Mouse (Mus musculus): ENCODE measurements around the gene Nudt22. TPM values are rescaled to one million over a fixed set of nuclear protein-coding genes. Genes with fewer than 3 reads are reported as not detected.

Nudt22 gene
- polyA plus RNA-seq, 1 experiment from 2014 or later, result 21.1 TPM

DNA sequence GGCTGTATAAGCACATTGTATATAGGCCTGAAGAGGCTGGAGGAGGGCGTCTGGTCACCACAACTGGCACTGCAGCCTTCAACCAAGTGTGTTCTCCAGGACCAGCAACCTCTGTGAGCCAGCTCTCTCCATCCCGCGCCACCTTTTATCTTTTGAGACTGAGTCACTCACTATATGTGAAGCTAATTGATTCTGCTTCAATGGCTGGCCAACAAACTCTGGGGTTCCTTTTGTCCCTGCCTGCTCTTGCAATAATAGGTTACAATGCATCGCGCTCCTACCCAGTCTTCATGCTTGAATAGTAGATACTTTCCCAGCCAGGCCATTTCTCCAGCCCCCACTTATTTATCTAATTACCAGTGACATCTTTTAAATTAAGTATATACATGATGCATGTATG lies 12.3 kb downstream of the Nudt22 start:
- H3K27me3 ChIP-seq (replicated peaks), result no peaks in the 10 kb centered on the region
- H3K9me3 ChIP-seq, result no peaks in the 10 kb centered on the region
- 92% methylated on average over 5 of the region's 5 CpGs for WGBS
- no peak overlapping the region for H3K4me2 ChIP-seq
- H3K4me1 ChIP-seq, result peaks cover 26% of the 10 kb centered on the region
- H3K4me3 ChIP-seq (replicated peaks), result no peak overlapping the region
- no peak for ATAC-seq (ENCODE audit: insufficient read depth, low FRiP score, low read depth)
- no peak overlapping the region for H3K27ac ChIP-seq
- H3K9ac ChIP-seq, result no peak overlapping the region
- H3K36me3 ChIP-seq, result peaks cover 16% of the 10 kb centered on the region; the same call in 1 of the 2 replicates

DNA sequence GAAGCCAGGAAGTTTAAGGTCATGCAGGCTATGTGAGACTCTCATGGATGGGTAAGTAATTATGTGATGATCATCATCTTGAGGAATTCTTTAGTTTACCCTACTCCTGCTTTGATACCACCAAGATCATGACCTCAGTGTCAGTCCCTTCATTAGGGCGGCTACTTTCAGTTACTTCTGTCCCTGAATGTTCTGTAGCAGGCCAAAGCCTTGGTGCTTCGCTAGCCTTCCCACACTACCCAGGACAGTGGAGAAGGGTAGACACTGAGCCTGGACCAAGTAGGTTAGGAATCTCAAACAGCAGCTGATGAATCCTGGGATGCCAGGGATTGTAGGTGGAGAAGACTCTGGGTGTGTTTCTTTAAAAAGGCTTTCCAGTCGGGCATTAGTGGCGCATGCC lies 14.5 kb downstream of the Nudt22 start:
- H3K36me3 ChIP-seq, result peaks cover 22% of the 10 kb centered on the region; the same call in 1 of the 2 replicates
- peak overlapping the region; percentile 95; the same call in 1 of the 2 replicates for H3K27ac ChIP-seq
- no peak for ATAC-seq (ENCODE audit: insufficient read depth, low FRiP score, low read depth)
- H3K9ac ChIP-seq, result no peak overlapping the region
- 89% methylated on average over 4 of the region's 4 CpGs for WGBS
- H3K4me2 ChIP-seq, result peak overlapping the region; percentile 89
- H3K27me3 ChIP-seq (replicated peaks), result no peaks in the 10 kb centered on the region
- H3K4me1 ChIP-seq, result peaks cover 38% of the 10 kb centered on the region
- H3K9me3 ChIP-seq, result no peaks in the 10 kb centered on the region
- 0 out of 2 replicates have a peak overlapping the region, but pooled peaks have one; percentile 75 for H3K4me3 ChIP-seq (replicated peaks)

DNA sequence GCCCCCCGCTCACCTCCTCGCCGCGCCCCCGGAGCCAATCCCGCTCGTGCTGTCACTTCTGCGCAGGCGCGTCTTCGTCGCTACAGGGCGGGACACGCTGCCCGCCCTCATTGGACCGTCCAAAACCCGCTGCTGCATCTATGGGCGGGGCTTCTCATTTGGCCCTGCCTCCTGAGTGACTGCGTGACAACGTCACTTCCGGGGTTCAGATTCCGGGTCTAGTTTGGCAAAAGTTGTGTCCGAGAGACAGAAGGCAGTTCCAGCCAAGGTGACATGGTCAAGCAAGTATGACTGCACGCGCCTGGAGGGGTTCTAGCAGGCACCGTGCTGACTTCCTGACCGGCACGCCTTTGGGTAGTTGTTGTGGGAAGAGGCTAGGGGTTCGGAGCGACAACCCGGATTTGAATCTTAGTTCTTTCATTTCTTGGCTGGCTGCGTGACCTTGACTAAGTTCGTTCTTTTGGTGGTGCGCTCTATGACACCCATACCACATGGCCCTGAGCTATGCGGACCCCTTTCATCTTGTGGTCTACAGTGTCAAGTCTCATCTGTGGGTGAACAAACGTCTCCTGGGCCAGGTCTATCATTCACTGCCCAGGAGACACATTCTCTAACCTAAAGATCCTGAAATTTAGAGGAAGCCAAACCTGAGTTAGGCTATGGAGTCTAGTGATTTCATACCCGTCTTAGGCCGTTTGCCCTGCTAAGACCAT lies 15.4 kb downstream of the Nudt22 start, which contains the start of gene Fkbp2:
Fkbp2 (minus strand) TSS at position 121 of the 713 bp plus-strand sequence.
- 1% methylated on average over 38 of the region's 38 CpGs for WGBS
- ATAC-seq (ENCODE audit: insufficient read depth, low FRiP score, low read depth), result peak; percentile 87
- peak within 1 kb of the TSS; percentile 95 for H3K27ac ChIP-seq

DNA sequence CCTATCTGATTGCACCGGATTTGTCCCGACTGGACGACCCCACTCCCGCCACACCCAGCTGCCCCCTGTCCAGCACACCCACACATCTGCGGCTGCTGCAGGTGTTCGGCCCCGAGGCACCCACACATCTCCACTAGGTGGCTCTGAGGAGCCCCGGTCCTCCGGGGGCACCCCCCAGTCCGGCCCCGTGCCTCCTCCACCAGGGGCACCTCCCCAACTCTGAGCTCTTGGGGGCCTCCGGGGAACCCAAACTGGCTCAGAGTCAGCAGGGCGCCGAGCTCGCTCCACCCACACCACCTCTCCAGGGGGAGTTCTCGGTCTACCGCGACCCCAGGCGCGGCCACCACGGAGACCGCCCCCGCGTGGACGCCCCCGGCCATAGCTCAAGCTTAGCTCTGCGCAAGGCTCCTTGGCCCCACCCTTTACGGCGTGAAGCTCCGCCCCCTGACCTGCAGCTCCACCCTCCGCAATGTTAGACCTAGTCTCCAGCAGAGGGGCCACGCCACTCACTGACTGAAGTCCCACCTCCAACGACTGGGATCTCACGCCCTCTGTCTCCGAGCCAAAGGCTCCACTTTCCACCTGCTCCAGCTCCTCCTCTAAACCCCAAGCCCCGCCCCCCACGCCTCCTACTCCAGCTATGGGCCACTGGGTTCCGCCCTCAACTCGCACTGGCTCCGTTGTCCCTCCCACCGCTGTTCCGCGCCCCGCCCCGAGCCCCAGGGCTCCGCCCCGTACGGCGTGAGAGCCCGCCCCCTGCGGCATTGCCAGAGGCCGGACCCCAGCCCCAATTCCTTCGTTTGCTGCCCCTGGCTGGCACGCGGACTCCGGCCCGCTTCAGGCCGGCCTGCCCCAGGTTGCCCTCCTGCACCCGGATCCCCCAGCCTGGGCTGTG lies 16.2 kb downstream of the Nudt22 start:
- ATAC-seq (ENCODE audit: insufficient read depth, low FRiP score, low read depth), result peak; percentile 91
- under 1% methylated on average over 59 of the region's 59 CpGs for WGBS
- peaks cover 20% of the 10 kb centered on the region; the same call in 1 of the 2 replicates for H3K36me3 ChIP-seq
- no peaks in the 10 kb centered on the region for H3K9me3 ChIP-seq
- H3K27me3 ChIP-seq (replicated peaks), result no peaks in the 10 kb centered on the region
- peak overlapping the region; percentile 95 for H3K27ac ChIP-seq
- H3K9ac ChIP-seq, result peak overlapping the region; percentile 66
- peaks cover 39% of the 10 kb centered on the region for H3K4me1 ChIP-seq
- H3K4me2 ChIP-seq, result peak overlapping the region; percentile 89
- H3K4me3 ChIP-seq (replicated peaks), result peak overlapping the region; percentile 75

More for the DNA sequence above, 15.4 kb downstream of the Nudt22 start, which contains the start of gene Fkbp2:
- no peaks in the 10 kb centered on the region for H3K27me3 ChIP-seq (replicated peaks)
- H3K4me3 ChIP-seq (replicated peaks), result peak within 1 kb of the TSS; percentile 75
- H3K4me2 ChIP-seq, result peak within 1 kb of the TSS; percentile 89
- H3K36me3 ChIP-seq, result peaks cover 22% of the 10 kb centered on the region; the same call in 1 of the 2 replicates
- peaks cover 39% of the 10 kb centered on the region for H3K4me1 ChIP-seq
- peak within 1 kb of the TSS; percentile 66 for H3K9ac ChIP-seq
- H3K9me3 ChIP-seq, result no peaks in the 10 kb centered on the region

DNA sequence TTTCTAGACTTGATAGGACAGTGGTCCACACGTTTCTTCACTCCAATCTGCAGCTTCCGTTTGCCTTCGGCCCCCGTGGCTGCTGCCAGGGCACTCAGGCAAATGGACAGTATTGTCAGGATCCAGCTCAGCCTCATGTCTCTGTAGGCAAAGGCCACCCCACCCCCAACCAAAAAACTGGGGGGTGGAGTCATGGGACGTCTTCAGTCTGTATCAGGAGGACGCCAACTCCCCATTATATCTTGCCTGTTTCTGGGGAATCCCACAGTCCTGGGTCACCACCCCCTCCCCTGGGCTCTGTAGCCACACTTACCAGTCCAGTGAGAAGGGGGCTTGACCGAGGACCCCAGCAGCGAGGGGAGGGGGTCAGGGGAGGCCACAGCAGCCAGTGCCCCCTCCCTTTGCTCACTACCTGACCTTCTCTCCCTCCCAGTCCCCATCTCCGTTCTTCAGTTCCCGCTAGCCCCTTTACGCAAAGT lies 16.9 kb downstream of the Nudt22 start:
- H3K9me3 ChIP-seq, result no peaks in the 10 kb centered on the region
- no peaks in the 10 kb centered on the region for H3K27me3 ChIP-seq (replicated peaks)
- WGBS, result 9% methylated on average over 11 of the region's 11 CpGs
- H3K4me3 ChIP-seq (replicated peaks), result peak overlapping the region; percentile 75
- peak overlapping the region; percentile 95 for H3K27ac ChIP-seq
- H3K4me1 ChIP-seq, result peaks cover 39% of the 10 kb centered on the region
- ATAC-seq (ENCODE audit: insufficient read depth, low FRiP score, low read depth), result no peak
- peak overlapping the region; percentile 89 for H3K4me2 ChIP-seq
- peak overlapping the region; percentile 58 for H3K9ac ChIP-seq
- H3K36me3 ChIP-seq, result peaks cover 20% of the 10 kb centered on the region; the same call in 1 of the 2 replicates

DNA sequence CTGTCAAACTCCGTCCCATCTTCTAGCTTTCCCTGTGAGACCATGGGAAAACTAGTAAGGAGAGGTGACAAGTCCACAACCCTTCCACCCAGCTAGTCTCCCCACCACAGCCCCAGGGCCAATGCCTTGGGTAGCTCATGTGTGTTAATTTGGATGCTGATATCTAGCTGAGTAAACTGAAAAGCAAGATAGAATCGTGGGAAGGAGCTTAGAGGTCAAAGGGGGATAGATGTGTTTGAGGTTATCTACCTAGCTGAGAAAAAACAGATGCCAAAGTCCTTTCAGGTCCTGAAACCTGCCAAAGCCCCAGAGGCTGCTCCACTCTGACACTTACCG lies 17.3 kb downstream of the Nudt22 start:
- peaks cover 42% of the 10 kb centered on the region for H3K4me1 ChIP-seq
- H3K9ac ChIP-seq, result 0 out of 2 replicates have a peak overlapping the region, but pooled peaks have one; percentile 1
- no peak for ATAC-seq (ENCODE audit: insufficient read depth, low FRiP score, low read depth)
- H3K27me3 ChIP-seq (replicated peaks), result no peaks in the 10 kb centered on the region
- peaks cover 15% of the 10 kb centered on the region; the same call in 1 of the 2 replicates for H3K36me3 ChIP-seq
- WGBS, result 32% methylated on average over 3 of the region's 3 CpGs
- peak overlapping the region; percentile 89 for H3K4me2 ChIP-seq
- no peaks in the 10 kb centered on the region for H3K9me3 ChIP-seq
- H3K27ac ChIP-seq, result peak overlapping the region; percentile 1; the same call in 1 of the 2 replicates
- peak overlapping the region; percentile 75 for H3K4me3 ChIP-seq (replicated peaks)

DNA sequence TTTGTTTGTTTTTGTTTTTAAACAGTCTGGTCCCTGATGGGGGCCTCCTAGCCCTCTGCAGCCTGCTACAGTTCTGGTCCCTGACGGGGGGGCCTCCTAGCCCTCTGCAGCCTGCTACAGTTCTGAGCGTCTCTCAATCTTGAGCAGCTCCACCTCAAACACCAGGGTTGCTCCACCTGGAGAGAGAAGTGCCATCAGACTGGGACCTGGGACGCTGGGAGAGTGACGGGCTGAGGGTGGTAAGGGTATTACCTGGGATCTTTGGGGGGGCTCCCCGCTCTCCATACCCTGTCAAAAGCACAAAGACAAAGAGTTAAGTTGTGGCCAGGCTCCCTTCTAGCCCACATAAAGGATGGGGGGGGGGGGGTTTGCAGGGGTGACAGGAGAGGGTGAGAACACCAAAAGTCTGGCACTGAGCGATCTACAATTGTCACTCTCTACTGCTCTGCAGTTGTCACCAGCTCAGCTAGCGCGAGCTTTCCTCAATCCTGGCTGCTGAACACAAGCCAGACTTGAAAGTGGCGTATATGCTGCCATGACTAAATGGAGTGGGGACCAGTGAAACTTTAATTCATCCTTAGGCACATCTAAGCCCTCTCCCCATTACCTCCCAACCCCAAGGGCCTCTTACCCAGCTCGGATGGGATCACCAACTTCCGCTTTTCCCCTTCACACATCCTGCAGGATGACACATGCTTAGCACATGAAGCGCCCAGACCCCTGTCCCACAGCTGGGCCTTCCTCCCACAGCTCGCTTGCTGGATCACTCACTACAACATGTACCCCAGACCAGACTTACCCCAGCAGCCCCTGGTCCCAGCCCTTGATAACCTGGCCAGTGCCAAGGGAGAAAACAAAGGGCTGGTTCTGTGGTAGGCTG lies 17.9 kb downstream of the Nudt22 start:
- peak overlapping the region; percentile 1; the same call in 1 of the 2 replicates for H3K27ac ChIP-seq
- H3K9me3 ChIP-seq, result no peaks in the 10 kb centered on the region
- H3K4me2 ChIP-seq, result peak overlapping the region; percentile 89
- 71% methylated on average over 13 of the region's 13 CpGs for WGBS
- ATAC-seq (ENCODE audit: insufficient read depth, low FRiP score, low read depth), result no peak
- H3K9ac ChIP-seq, result 0 out of 2 replicates have a peak overlapping the region, but pooled peaks have one; percentile 1
- peaks cover 11% of the 10 kb centered on the region; the same call in 1 of the 2 replicates for H3K36me3 ChIP-seq
- H3K4me1 ChIP-seq, result peaks cover 42% of the 10 kb centered on the region
- H3K4me3 ChIP-seq (replicated peaks), result peak overlapping the region; percentile 75
- no peaks in the 10 kb centered on the region for H3K27me3 ChIP-seq (replicated peaks)

DNA sequence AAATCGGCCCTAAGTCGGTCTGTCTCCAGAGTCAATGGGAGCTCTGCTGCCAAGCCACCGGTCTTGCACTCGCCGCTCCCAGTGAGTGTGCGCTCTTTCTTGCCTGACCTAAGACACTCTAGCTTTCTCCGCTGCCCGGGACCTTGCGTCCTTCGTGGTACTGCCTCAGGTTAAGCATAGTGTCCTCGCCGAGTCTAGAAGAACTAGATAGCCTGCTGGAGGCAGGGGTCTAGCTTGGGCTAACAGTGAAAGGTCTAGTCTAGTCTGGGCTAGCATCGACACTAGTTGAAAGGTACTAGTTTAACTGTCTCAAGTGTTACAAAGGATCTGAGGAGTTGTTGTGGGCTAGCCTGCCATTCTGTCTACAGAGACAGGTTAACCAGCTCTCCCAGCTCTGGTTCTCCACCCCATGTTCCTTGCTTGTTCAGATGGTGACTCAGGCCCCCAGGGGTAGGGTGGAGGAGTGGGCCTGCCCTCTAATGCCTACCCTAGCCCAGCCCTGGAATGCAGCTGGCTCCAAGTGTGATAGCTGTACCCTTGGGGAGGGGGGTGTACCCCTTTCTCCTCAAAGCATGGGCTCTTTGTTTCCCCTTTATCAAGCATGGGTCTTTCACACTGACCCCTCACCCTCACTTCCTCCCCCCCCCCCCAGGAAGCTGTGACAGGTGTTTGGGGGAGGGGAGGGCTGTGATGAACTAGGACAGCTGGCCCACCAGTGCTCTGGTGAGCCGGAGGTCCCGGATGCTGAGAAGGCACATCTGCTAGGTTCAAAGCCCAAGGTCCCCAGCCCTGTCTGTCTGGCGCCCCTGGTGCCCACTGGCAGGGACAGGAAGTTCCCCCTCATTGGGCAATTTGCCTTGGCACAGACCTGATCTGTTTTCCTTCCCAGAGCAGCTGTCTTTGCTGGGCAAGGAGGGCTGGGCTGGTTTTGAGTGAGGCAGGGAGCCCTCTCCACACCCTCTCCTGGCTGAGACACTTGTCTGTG lies 20.1 kb downstream of the Nudt22 start, which contains the start of gene Plcb3:
Plcb3 (minus strand) TSS at position 934 of the 985 bp plus-strand sequence.
- H3K36me3 ChIP-seq, result 0 out of 2 replicates have a peak, but pooled peaks cover 6% of the 10 kb centered on the region
- H3K4me1 ChIP-seq, result peaks cover 53% of the 10 kb centered on the region
- WGBS, result 0% methylated on average over 16 of the region's 16 CpGs
- no peaks in the 10 kb centered on the region for H3K27me3 ChIP-seq (replicated peaks)
- H3K4me3 ChIP-seq (replicated peaks), result peak within 1 kb of the TSS; percentile 64
- peak within 1 kb of the TSS; percentile 94 for H3K27ac ChIP-seq
- no peak for ATAC-seq (ENCODE audit: insufficient read depth, low FRiP score, low read depth)
- peak within 1 kb of the TSS; percentile 68 for H3K9ac ChIP-seq
- H3K9me3 ChIP-seq, result no peaks in the 10 kb centered on the region
- H3K4me2 ChIP-seq, result peak within 1 kb of the TSS; percentile 68

DNA sequence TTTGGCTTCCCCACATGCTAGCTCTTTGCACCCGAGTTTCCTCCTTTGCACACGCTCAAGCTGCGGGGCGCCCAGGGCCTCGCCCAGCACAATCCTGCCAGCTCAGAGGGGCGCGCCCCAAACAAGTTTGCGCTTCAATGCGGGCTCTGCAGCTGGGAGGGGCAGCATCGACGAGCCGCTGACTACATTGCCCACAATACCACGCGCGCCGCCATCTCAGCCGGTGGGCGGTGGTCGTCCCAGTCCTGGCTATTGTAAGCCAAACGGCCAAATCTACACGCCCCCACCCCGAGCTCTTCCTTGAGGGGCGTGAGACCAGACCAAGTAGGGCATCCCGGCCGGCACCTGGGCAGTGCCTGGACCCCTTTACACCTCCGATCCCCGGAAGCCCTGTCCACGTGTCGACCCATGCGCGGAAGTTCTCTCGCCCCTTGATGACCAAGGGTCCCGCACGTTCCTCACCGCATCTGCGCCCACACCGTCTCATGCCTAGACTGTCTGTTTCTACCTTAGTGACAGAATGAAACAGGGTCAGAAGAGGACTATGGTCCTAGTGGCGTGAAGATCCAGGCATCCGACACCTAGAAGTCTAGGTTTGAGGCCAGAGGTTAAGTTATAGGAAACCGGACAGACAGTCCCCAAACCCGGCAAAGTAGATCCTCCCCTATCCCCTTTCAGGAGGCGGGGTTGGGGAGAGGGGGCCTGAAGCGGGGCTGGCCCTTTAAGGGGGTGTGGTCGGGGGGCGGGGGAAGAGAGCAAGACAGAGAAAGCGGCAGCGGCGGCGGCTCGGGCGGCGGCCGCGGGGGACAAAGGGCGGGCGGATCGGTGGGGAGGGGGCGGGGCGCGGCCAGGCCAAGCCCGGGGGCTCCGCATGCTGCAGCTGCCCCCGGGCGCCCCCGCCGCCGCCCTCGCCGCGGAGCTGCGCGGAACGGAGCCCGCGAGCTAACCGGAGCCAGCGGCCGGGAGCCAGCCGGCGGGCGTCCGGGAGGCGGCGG lies 21.4 kb downstream of the Nudt22 start, which contains the start of gene Ppp1r14b:
Ppp1r14b (plus strand) TSS at position 758 of the 995 bp plus-strand sequence.
- peak within 1 kb of the TSS; percentile 68 for H3K4me2 ChIP-seq
- H3K36me3 ChIP-seq, result 0 out of 2 replicates have a peak, but pooled peaks cover 6% of the 10 kb centered on the region
- no peaks in the 10 kb centered on the region for H3K9me3 ChIP-seq
- H3K4me1 ChIP-seq, result peaks cover 64% of the 10 kb centered on the region
- H3K27me3 ChIP-seq (replicated peaks), result no peaks in the 10 kb centered on the region
- H3K27ac ChIP-seq, result peak within 1 kb of the TSS; percentile 94
- peak; percentile 57 for ATAC-seq (ENCODE audit: insufficient read depth, low FRiP score, low read depth)
- H3K4me3 ChIP-seq (replicated peaks), result peak within 1 kb of the TSS; percentile 64
- peak within 1 kb of the TSS; percentile 68 for H3K9ac ChIP-seq
- WGBS, result under 1% methylated on average over 81 of the region's 84 CpGs
